8 mouse cellular contexts compared by ENCODE assay signal in the genomic region with DNA sequence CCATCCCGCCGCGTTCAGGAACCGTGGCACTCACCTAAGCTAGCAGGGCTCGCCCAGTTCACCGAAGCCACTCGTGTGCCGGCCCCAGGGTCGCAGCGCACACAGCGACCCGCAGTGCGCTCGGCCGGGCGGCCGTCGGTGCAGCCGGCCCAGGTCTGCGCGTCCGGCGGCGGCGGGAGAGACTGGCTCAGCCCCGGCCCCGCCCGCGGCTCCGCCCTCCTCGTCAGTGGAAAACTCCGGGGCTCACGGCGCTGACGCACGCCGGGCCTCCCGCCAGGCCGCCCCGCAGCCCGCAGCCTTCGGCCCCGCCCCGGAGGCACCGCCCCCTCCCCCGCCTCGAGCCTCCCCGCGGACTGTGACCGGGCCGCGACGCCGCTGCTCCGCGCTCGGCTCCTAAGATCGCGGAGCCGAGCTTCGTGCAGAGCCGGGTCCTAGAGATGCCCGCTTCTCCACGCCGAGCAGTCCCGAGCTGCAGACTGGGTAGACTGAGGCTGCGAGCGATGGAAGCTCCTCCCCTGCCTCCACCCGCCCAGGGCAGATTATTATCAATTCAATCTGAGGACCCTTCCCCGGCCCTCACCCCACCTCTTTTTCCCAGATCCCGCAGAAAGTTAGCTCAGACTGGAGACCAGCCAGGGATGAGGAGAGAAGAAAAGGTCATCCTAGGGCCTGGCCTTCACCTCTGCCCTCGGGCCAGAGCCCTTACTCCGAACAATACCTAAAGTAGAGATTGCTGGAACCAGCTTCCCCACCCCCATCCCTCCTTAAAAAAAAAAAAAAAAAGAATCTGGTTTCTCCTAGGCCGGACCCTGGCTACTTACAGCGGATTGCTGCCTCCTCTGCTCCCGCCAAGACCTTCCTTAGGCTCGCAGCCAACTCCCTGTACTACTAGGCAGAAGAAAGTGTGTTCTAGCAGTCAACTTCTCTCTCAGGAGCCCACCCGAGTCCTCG. TPM values are rescaled to one million over a fixed set of nuclear protein-coding genes. Genes with fewer than 3 reads are reported as not detected.
A peak's percentile ranks its signal among the peaks of the same experiment; 100 is the strongest.
DNase-seq lines count a peak whose midpoint lies in the region; ATAC-seq and TF ChIP-seq lines count a peak whose summit lies in the region.

No protein-coding gene starts in this region.

- peaks cover 22% of the 10 kb centered on the region for H3K79me2 ChIP-seq in CH12.LX (replicated peaks; ENCODE audit: control insufficient read depth, extremely low read depth, insufficient read depth, poor library complexity, severe bottlenecking)

- H3K9ac ChIP-seq in CH12.LX (ENCODE audit: insufficient read depth, low read depth), result peak overlapping the region; percentile 46
- H3K9ac ChIP-seq in heart, embryonic 16.5 days (ENCODE audit: low read length), result peak overlapping the region; percentile 93
- H3K9ac ChIP-seq in neural tube, embryonic 15.5 days (replicated peaks), result peak overlapping the region; percentile 62

- H3K4me2 ChIP-seq in CH12.LX (ENCODE audit: insufficient read depth, low read depth, poor library complexity, severe bottlenecking), result peak overlapping the region; percentile 89
- H3K4me2 ChIP-seq in heart, embryonic 16.5 days (ENCODE audit: low read depth, low read length), result peak overlapping the region; percentile 93
- H3K4me2 ChIP-seq in neural tube, embryonic 15.5 days, result peak overlapping the region; percentile 94

- WGBS in forebrain, embryonic 10.5 days, result under 1% methylated on average over 79 of the region's 79 CpGs
- WGBS in heart, embryonic 16.5 days, result under 1% methylated on average over 79 of the region's 79 CpGs
- 3% methylated on average over 58 of the region's 79 CpGs for WGBS in lung, adult 2 months
- under 1% methylated on average over 77 of the region's 79 CpGs for WGBS in neural tube, embryonic 15.5 days

- dilution Hi-C loops in CH12.LX (cut with MboI; ENCODE audit: extremely low pct_ligation_motif_present, extremely low pct_unique_long_range_greater_than_20kb, low sequenced_read_pairs), result no loop called here

- TF ChIP-seq RAD21 in CH12.LX (IDR thresholded peaks at IDR 0.05; ENCODE audit: low read depth, low read length), result no peak

- TF ChIP-seq EP300 in CH12.LX (IDR thresholded peaks at IDR 0.05; ENCODE audit: low read length), result no peak; the same call in 1 of the 2 replicates

- peaks cover 14 to 51% of the 10 kb centered on the region in 2 experiments for H3K4me1 ChIP-seq in CH12.LX (ENCODE audit: control insufficient read depth in 1 of 2, insufficient read depth in 2 of 2)
- H3K4me1 ChIP-seq in forebrain, embryonic 10.5 days, result peaks cover 63% of the 10 kb centered on the region
- H3K4me1 ChIP-seq in heart, embryonic 16.5 days (ENCODE audit: control insufficient read depth, insufficient read depth, low read length), result peaks cover 44% of the 10 kb centered on the region
- H3K4me1 ChIP-seq in lung, adult 2 months (ENCODE audit: control insufficient read depth, insufficient read depth, low read length), result peaks cover 22% of the 10 kb centered on the region
- peaks cover 38% of the 10 kb centered on the region for H3K4me1 ChIP-seq in neural tube, embryonic 15.5 days

- TF ChIP-seq CTCF in CH12.LX (conservative IDR thresholded peaks at IDR 0.05 in 1 of 2, IDR thresholded peaks at IDR 0.05 in 1 of 2; ENCODE audit: low read depth in 2 of 2, low read length in 2 of 2), result no peak
- TF ChIP-seq CTCF in lung, adult 2 months (IDR thresholded peaks at IDR 0.05; ENCODE audit: insufficient read depth, low read length), result no peak

- no peak for DNase-seq in CH12.LX (ENCODE audit: extremely low read depth)
- peak; percentile 16 for DNase-seq in c-Kit-negative CD71-positive TER-119-positive erythroid progenitor cells, embryonic 14.5 days (ENCODE audit: low read depth, low spot score)
- peak; percentile 76 for DNase-seq in forebrain, embryonic 10.5 days (ENCODE audit: extremely low spot score, low spot score)
- DNase-seq in kidney, postnatal 25 days, result peak; percentile 94 to 97
- peak; percentile 91 for DNase-seq in lung, adult 2 months
- DNase-seq in testis, postnatal 10 days (ENCODE audit: low spot score), result peak; percentile 96

- peak; percentile 85 for TF ChIP-seq POLR2A in CH12.LX (IDR thresholded peaks at IDR 0.05; ENCODE audit: low read depth, low read length)
- peak; percentile 95 for TF ChIP-seq POLR2A in lung, adult 2 months (IDR thresholded peaks at IDR 0.05; ENCODE audit: borderline replicate concordance, extremely low read depth, low read depth, low read length)

- in situ Hi-C loops in CH12.LX (cut with MboI; ENCODE audit: low pct_ligation_motif_present, low pct_unique_long_range_greater_than_20kb, low sequenced_read_pairs), result no loop called here

- H3K9me3 ChIP-seq in CH12.LX (replicated peaks; ENCODE audit: low read length), result no peaks in the 10 kb centered on the region
- H3K9me3 ChIP-seq in forebrain, embryonic 10.5 days, result no peaks in the 10 kb centered on the region
- no peaks in the 10 kb centered on the region for H3K9me3 ChIP-seq in heart, embryonic 16.5 days (replicated peaks; ENCODE audit: control insufficient read depth, low read length)
- no peaks in the 10 kb centered on the region for H3K9me3 ChIP-seq in neural tube, embryonic 15.5 days (replicated peaks)

- H3K27me3 ChIP-seq in CH12.LX (replicated peaks), result peaks cover 6% of the 10 kb centered on the region
- peaks cover 20% of the 10 kb centered on the region; the same call in 1 of the 2 replicates for H3K27me3 ChIP-seq in forebrain, embryonic 10.5 days (ENCODE audit: poor library complexity, severe bottlenecking)
- H3K27me3 ChIP-seq in heart, embryonic 16.5 days (ENCODE audit: control insufficient read depth, insufficient read depth, low read length), result no peaks in the 10 kb centered on the region
- peaks cover 7% of the 10 kb centered on the region for H3K27me3 ChIP-seq in neural tube, embryonic 15.5 days (replicated peaks)

- H3K36me3 ChIP-seq in CH12.LX (replicated peaks in 1 of 2; ENCODE audit: control insufficient read depth in 1 of 2, insufficient read depth in 1 of 2, low read length in 1 of 2), result no peaks in the 10 kb centered on the region
- H3K36me3 ChIP-seq in forebrain, embryonic 10.5 days (replicated peaks), result no peaks in the 10 kb centered on the region
- no peaks in the 10 kb centered on the region for H3K36me3 ChIP-seq in heart, embryonic 16.5 days (ENCODE audit: control insufficient read depth, insufficient read depth)
- no peaks in the 10 kb centered on the region for H3K36me3 ChIP-seq in neural tube, embryonic 15.5 days

- H3K27ac ChIP-seq in CH12.LX (ENCODE audit: insufficient read depth, low read depth), result peak overlapping the region; percentile 48
- H3K27ac ChIP-seq in forebrain, embryonic 10.5 days, result peak overlapping the region; percentile 86
- peak overlapping the region; percentile 95 for H3K27ac ChIP-seq in heart, embryonic 16.5 days (ENCODE audit: low read length)
- H3K27ac ChIP-seq in neural tube, embryonic 15.5 days (replicated peaks), result peak overlapping the region; percentile 33

- ATAC-seq in heart, embryonic 16.5 days (replicated peaks; ENCODE audit: extremely low read depth, insufficient read depth, low FRiP score), result peak; percentile 71
- ATAC-seq in neural tube, embryonic 15.5 days (ENCODE audit: low FRiP score), result peak; percentile 75

- H3K4me3 ChIP-seq in CH12.LX (replicated peaks in 1 of 3; ENCODE audit: low read depth in 2 of 3, low read length in 2 of 3, poor library complexity in 1 of 3), result peak overlapping the region; percentile 73 to 90 (median 79)
- H3K4me3 ChIP-seq in forebrain, embryonic 10.5 days, result peak overlapping the region; percentile 74
- peak overlapping the region; percentile 90 for H3K4me3 ChIP-seq in heart, embryonic 16.5 days (ENCODE audit: low read length)
- H3K4me3 ChIP-seq in lung, adult 2 months (replicated peaks; ENCODE audit: extremely low read depth, low read depth, low read length), result peak overlapping the region; percentile 99
- H3K4me3 ChIP-seq in neural tube, embryonic 15.5 days (replicated peaks), result peak overlapping the region; percentile 64

TF ChIP-seq in CH12.LX, 34 proteins besides CTCF, POLR2A, EP300 and RAD21 (continues in another document):
- TF ChIP-seq NRF1 (IDR thresholded peaks at IDR 0.05; ENCODE audit: low read depth, low read length), result 0 out of 2 replicates have a peak, but pooled peaks have one; percentile 29
- TF ChIP-seq UBTF (IDR thresholded peaks at IDR 0.05; ENCODE audit: low read depth, low read length), result peak; percentile 77

RNA-seq across cellular contexts. Expression of a gene that starts 0.6 kb away (rescaled TPM):
- total RNA-seq in CH12.LX (2012; rRNA removed), result 15.5 and 15.7 TPM in 2 replicates
- 5.7 and 8.6 TPM in 2 replicates for total RNA-seq in CH12.LX (2014; rRNA removed)
- 7.8 and 8.1 TPM in 2 replicates for polyA plus RNA-seq in CH12.LX (2012; ENCODE audit: insufficient read length, low read depth)
- 3.3 and 4.2 TPM in 2 replicates for polyA plus RNA-seq in forebrain, embryonic 10.5 days (2016; fragmentation: Nextera tagmentation; extraction: Ambion mirVana)
- 6.5 and 9.4 TPM in 2 replicates for polyA plus RNA-seq in heart, embryonic 16.5 days (2015; fragmentation: Nextera tagmentation; extraction: Ambion mirVana)
- polyA plus RNA-seq in lung, adult 2 months (2012; rRNA removed), result 53.3 and 110 TPM in 2 replicates
- polyA plus RNA-seq in neural tube, embryonic 15.5 days (2015; fragmentation: Nextera tagmentation; extraction: Ambion mirVana), result 1.4 and 3.4 TPM in 2 replicates

RNA-seq across cellular contexts. Expression of a gene that starts 39.5 kb away (rescaled TPM):
- total RNA-seq in CH12.LX (2012; rRNA removed), result not detected in 2 replicates
- total RNA-seq in CH12.LX (2014; rRNA removed), result not detected in 2 replicates
- not detected in 2 replicates for polyA plus RNA-seq in CH12.LX (2012; ENCODE audit: insufficient read length, low read depth)
- not detected in 2 replicates for polyA plus RNA-seq in forebrain, embryonic 10.5 days (2016; fragmentation: Nextera tagmentation; extraction: Ambion mirVana)
- 54.9 and 56.1 TPM in 2 replicates for polyA plus RNA-seq in heart, embryonic 16.5 days (2015; fragmentation: Nextera tagmentation; extraction: Ambion mirVana)
- polyA plus RNA-seq in lung, adult 2 months (2012; rRNA removed), result 0.62 and 2.7 TPM in 2 replicates
- 0.09 and 0.14 TPM in 2 replicates for polyA plus RNA-seq in neural tube, embryonic 15.5 days (2015; fragmentation: Nextera tagmentation; extraction: Ambion mirVana)

RNA-seq across cellular contexts. Expression of a gene that starts 46.5 kb away (rescaled TPM):
- total RNA-seq in CH12.LX (2012; rRNA removed), result 0.13 and 0.21 TPM in 2 replicates
- 0.19 TPM in 1 of 2 replicates, not detected in the other for total RNA-seq in CH12.LX (2014; rRNA removed)
- polyA plus RNA-seq in CH12.LX (2012; ENCODE audit: insufficient read length, low read depth), result 0.47 and 0.48 TPM in 2 replicates
- polyA plus RNA-seq in forebrain, embryonic 10.5 days (2016; fragmentation: Nextera tagmentation; extraction: Ambion mirVana), result 0.31 and 0.42 TPM in 2 replicates
- polyA plus RNA-seq in heart, embryonic 16.5 days (2015; fragmentation: Nextera tagmentation; extraction: Ambion mirVana), result 0.37 and 0.39 TPM in 2 replicates
- 9.5 and 11.4 TPM in 2 replicates for polyA plus RNA-seq in lung, adult 2 months (2012; rRNA removed)
- polyA plus RNA-seq in neural tube, embryonic 15.5 days (2015; fragmentation: Nextera tagmentation; extraction: Ambion mirVana), result 0.74 and 0.80 TPM in 2 replicates

RNA-seq across cellular contexts. Expression of a gene that starts 46.5 kb away (rescaled TPM):
- total RNA-seq in CH12.LX (2012; rRNA removed), result 10.9 and 12.6 TPM in 2 replicates
- 8.7 TPM in 2 replicates for total RNA-seq in CH12.LX (2014; rRNA removed)
- 8.6 and 9.2 TPM in 2 replicates for polyA plus RNA-seq in CH12.LX (2012; ENCODE audit: insufficient read length, low read depth)
- polyA plus RNA-seq in forebrain, embryonic 10.5 days (2016; fragmentation: Nextera tagmentation; extraction: Ambion mirVana), result 29.9 and 30.4 TPM in 2 replicates
- polyA plus RNA-seq in heart, embryonic 16.5 days (2015; fragmentation: Nextera tagmentation; extraction: Ambion mirVana), result 22.4 and 23.1 TPM in 2 replicates
- polyA plus RNA-seq in lung, adult 2 months (2012; rRNA removed), result 15.7 and 16.2 TPM in 2 replicates
- 24.0 and 25.7 TPM in 2 replicates for polyA plus RNA-seq in neural tube, embryonic 15.5 days (2015; fragmentation: Nextera tagmentation; extraction: Ambion mirVana)

Comparison
In these comparisons a context has a peak if more than half of its experiments do, and no peak if none do; other contexts are left out.
1. H3K27ac ChIP-seq: peak in every context shown above with its lines; median percentile 95 in heart, embryonic 16.5 days; 86 in forebrain, embryonic 10.5 days; 48 in CH12.LX; 33 in neural tube, embryonic 15.5 days.
2. RNA of a gene that starts 39.5 kb away (polyA plus RNA-seq): 54.9 to 56.1 TPM in heart, embryonic 16.5 days; 0.62 to 2.7 TPM in lung, adult 2 months, 0.09 to 0.14 TPM in neural tube, embryonic 15.5 days, not detected in CH12.LX and not detected in forebrain, embryonic 10.5 days; every median in the first group is over 10 times any median in the second.
3. Peak in every context shown above with its lines, with median percentiles within 50 percentile points of each other: H3K4me2 ChIP-seq, H3K4me3 ChIP-seq and H3K9ac ChIP-seq.